Mouse (Mus musculus) heart, postnatal 0 days (tissue): ENCODE measurements around the gene Polr1d. TPM values are rescaled to one million over a fixed set of nuclear protein-coding genes. Genes with fewer than 3 reads are reported as not detected.

Source experiments
- ATAC-seq: fragments of 200-750 bp; cut with Nextera tagmentation; 2 replicates; pipeline ENCODE4 v1.8.0; 2017; ENCODE audit warnings: low read depth, moderate number of reproducible peaks, moderate library complexity; ENCODE audit not compliant: insufficient read depth
- DNase-seq: peaks from one replicate; pipeline ENCODE4 v3.0.0-alpha.2; 2016; ENCODE audit warnings: low spot score
- H3K27ac ChIP-seq: fragments of 300-500 bp; sonication (generic); 2 replicates; pipeline ENCODE4 v1.5.1; 2014; ENCODE audit warnings: low read depth, mild to moderate bottlenecking
- H3K27me3 ChIP-seq: fragments of 300-500 bp; sonication (generic); 2 replicates; pipeline ENCODE4 v1.6.1; 2014; ENCODE audit warnings: low read length, mixed read lengths; ENCODE audit not compliant: control insufficient read depth, insufficient read depth
- H3K36me3 ChIP-seq: fragments of 300-500 bp; sonication (generic); replicated peaks from 2 replicates; pipeline ENCODE4 v1.6.1; 2014; ENCODE audit warnings: low read length, mixed read lengths; ENCODE audit not compliant: control insufficient read depth, insufficient read depth
- H3K4me1 ChIP-seq: fragments of 300-500 bp; sonication (generic); 2 replicates; pipeline ENCODE4 v1.6.1; 2014; ENCODE audit warnings: antibody characterized with exemption; ENCODE audit not compliant: control insufficient read depth, insufficient read depth
- H3K4me2 ChIP-seq: fragments of 300-500 bp; sonication (generic); 2 replicates; pipeline ENCODE4 v1.6.1; 2014; ENCODE audit warnings: low read depth, mild to moderate bottlenecking, low read length, moderate library complexity
- H3K4me3 ChIP-seq: fragments of 300-500 bp; sonication (generic); 2 replicates; pipeline ENCODE4 v1.5.1; 2014; ENCODE audit warnings: low read depth, low read length
- H3K9ac ChIP-seq: fragments of 300-500 bp; sonication (generic); replicated peaks from 2 replicates; pipeline ENCODE4 v1.6.1; 2014; ENCODE audit warnings: low read depth, low read length, mixed read lengths
- H3K9me3 ChIP-seq: fragments of 300-500 bp; sonication (generic); replicated peaks from 2 replicates; pipeline ENCODE4 v1.6.1; 2016; ENCODE audit warnings: low read length; ENCODE audit not compliant: control insufficient read depth
- CTCF ChIP-seq: IDR thresholded peaks from 2 replicates; pipeline ENCODE4 v1.5.1; 2016; ENCODE audit warnings: antibody characterized with exemption, control low read depth, low read depth
- EP300 ChIP-seq: IDR thresholded peaks from 2 replicates; pipeline ENCODE4 v1.6.1; 2016; ENCODE audit warnings: antibody characterized with exemption, low read depth
- WGBS: fragments of 180-500 bp; shearing (Covaris S2); extraction: QIAGEN DNeasy Blood & Tissue Kit; methylation state at CpG from one replicate; pipeline ENCODE4 v1.1.7; 2014; 5-methylcytosine and 5-hydroxymethylcytosine counted together
- polyA plus RNA-seq: library from polyadenylated mRNA; unstranded; fragments of >200 nt; fragmentation: Nextera tagmentation; extraction: Ambion mirVana; gene quantifications from 2 replicates; pipeline ENCODE4 v1.2.1, GENCODE M21; 2015
- total RNA-seq: library from RNA; depleted of rRNA; stranded (reverse); fragments of >200 nt; gene quantifications from 2 replicates; pipeline ENCODE4 v1.2.3, GENCODE M21; 2014; ENCODE audit warnings: low replicate concordance; rRNA removed

The Polr1d gene
- total RNA-seq (53.8 and 56.9 TPM in 2 replicates), polyA plus RNA-seq (85.0 and 89.1 TPM in 2 replicates)

DNA sequence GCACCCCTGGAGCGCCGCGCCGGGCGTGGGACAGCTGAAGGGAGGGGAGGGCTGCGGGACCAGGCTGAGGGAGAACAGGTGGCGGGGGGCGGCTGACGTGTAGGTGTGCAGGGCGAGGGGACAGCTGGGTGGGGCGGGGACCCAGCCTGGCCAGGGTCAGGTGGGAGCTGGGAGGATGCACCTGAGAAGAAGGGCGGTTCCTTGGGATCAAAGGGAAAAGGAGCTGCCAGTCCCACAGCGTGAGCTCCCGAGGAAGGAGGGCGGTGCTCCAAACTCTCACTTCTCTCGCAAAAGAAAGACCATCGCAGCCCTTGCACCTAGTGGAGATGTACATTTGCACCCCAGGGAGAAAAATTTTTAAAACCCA, at the start of gene Polr1d:
Gene Polr1d (plus strand): TSS at position 252 of the 367 bp plus-strand sequence.
- under 1% methylated on average over 14 of the region's 17 CpGs for WGBS

DNA sequence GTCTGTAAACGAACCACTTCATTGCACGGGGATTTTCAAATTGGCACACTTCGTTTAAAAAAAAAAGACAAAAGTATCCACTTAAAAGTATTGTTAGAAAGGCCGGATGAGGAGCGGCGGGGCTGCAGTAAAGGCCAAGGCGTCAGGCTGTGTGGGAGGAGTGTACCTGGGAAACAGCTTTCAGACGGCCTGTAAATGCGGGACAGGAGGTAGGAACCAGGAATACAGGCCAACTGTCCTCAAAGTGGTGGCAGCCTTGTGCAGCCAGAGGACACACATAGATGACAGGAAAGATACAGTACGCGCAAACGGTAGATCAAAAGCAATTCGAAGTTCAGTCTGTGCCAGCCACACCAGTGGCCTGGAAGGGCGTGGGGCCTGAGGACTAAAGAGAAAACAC, 45.6 kb upstream of the Polr1d start:
- no peak overlapping the region for H3K9ac ChIP-seq
- TF ChIP-seq EP300: no peak
- no peak for TF ChIP-seq CTCF
- H3K4me1 ChIP-seq: peaks cover 8% of the 10 kb centered on the region; the same call in 1 of the 2 replicates
- WGBS: 83% methylated on average over 14 of the region's 14 CpGs
- H3K27ac ChIP-seq: no peak overlapping the region
- DNase-seq (no peak), ATAC-seq (no peak)
- H3K4me3 ChIP-seq: no peak overlapping the region
- H3K4me2 ChIP-seq: no peak overlapping the region
- H3K9me3 ChIP-seq: no peaks in the 10 kb centered on the region
- no peaks in the 10 kb centered on the region for H3K27me3 ChIP-seq
- peaks cover 75% of the 10 kb centered on the region for H3K36me3 ChIP-seq

More for the DNA sequence above, at the start of gene Polr1d:
- H3K27me3 ChIP-seq: no peaks in the 10 kb centered on the region
- TF ChIP-seq CTCF: no peak
- TF ChIP-seq EP300: no peak
- H3K36me3 ChIP-seq: peaks cover 14% of the 10 kb centered on the region; the same call in 1 of the 2 replicates
- DNase-seq (no peak), ATAC-seq (no peak)
- peak within 1 kb of the TSS; percentile 98 for H3K27ac ChIP-seq
- no peaks in the 10 kb centered on the region for H3K9me3 ChIP-seq
- H3K4me1 ChIP-seq: peaks cover 30% of the 10 kb centered on the region
- peak within 1 kb of the TSS; percentile 91 for H3K9ac ChIP-seq
- H3K4me2 ChIP-seq: peak within 1 kb of the TSS; percentile 93
- H3K4me3 ChIP-seq: peak within 1 kb of the TSS; percentile 93

DNA sequence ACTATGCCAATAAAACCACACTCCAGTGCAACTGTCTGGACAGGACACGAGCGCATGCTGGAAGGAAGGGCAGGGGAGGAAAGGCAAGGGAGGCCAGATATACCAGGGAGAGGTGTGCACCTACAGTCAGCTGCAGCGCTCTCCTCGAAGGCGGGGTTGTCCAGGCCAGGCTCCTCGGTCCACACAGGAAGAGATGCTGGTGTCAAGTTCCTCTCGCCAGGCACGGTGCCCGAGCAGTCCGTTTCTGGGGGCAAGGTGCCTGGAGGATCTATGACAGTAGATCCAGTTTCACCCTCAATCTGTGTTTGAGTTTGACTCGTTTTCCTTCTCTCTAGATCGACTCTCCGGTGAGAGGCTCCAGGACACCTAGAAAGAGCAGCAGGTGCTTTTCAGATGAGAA, 43.7 kb upstream of the Polr1d start:
- H3K27me3 ChIP-seq: no peaks in the 10 kb centered on the region
- no peak overlapping the region for H3K9ac ChIP-seq
- no peak for ATAC-seq
- no peak for TF ChIP-seq CTCF
- no peak for TF ChIP-seq EP300
- H3K4me1 ChIP-seq: peaks cover 27% of the 10 kb centered on the region
- H3K27ac ChIP-seq: no peak overlapping the region
- peaks cover 56% of the 10 kb centered on the region for H3K36me3 ChIP-seq
- H3K9me3 ChIP-seq: no peaks in the 10 kb centered on the region
- no peak overlapping the region for H3K4me2 ChIP-seq
- no peak for DNase-seq
- 78% methylated on average over 13 of the region's 13 CpGs for WGBS
- no peak overlapping the region for H3K4me3 ChIP-seq

DNA sequence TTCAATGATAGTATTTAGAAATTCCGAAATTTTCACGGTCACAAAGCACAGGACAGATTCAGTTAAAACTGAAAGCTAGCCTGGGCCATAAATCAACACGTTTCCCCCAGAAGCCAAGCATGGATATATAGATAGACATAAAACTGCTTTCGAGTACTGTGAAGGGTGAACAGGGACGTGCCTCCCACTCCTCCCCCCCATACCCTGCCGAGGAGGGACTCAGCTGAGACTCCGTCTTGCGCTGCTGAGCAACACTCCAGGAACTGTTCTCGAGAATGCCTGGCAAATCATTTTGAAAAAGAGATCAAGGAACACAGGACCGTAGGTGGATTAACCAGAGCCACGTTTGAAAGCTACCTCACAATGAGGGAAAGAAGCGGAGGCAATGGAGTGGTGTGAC, 42.6 kb upstream of the Polr1d start:
- no peak overlapping the region for H3K9ac ChIP-seq
- no peak for ATAC-seq
- 87% methylated on average over 12 of the region's 12 CpGs for WGBS
- H3K4me1 ChIP-seq: peaks cover 30% of the 10 kb centered on the region
- no peak for DNase-seq
- H3K27me3 ChIP-seq: no peaks in the 10 kb centered on the region
- H3K27ac ChIP-seq: no peak overlapping the region
- TF ChIP-seq EP300: no peak
- TF ChIP-seq CTCF: no peak
- H3K4me3 ChIP-seq: no peak overlapping the region
- no peak overlapping the region for H3K4me2 ChIP-seq
- H3K36me3 ChIP-seq: peaks cover 48% of the 10 kb centered on the region
- no peaks in the 10 kb centered on the region for H3K9me3 ChIP-seq

DNA sequence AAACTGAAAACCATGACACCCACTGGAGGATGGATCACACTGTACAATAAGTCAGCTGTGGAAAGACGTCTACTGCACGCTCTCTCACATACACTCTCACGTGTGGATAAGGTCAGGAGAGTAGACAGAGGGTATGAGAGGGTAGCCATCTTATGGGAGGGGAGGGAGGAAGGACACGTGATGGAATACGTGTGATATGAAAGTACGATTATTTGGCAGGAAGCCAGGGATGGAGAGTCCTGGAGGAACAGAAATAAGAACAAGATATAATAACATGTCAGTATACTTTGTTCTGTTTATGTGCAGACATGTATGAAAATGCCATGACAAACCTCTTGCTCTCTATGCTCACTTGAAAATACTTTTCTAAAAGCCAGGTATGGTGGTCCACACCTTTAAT, 41.5 kb upstream of the Polr1d start:
- 41% methylated on average over 6 of the region's 6 CpGs for WGBS
- DNase-seq (no peak), ATAC-seq (no peak)
- H3K9me3 ChIP-seq: no peaks in the 10 kb centered on the region
- H3K4me3 ChIP-seq: no peak overlapping the region
- no peaks in the 10 kb centered on the region for H3K27me3 ChIP-seq
- no peak overlapping the region for H3K4me2 ChIP-seq
- no peak for TF ChIP-seq EP300
- no peak for TF ChIP-seq CTCF
- H3K27ac ChIP-seq: peak overlapping the region; percentile 57
- H3K9ac ChIP-seq: no peak overlapping the region
- peaks cover 30% of the 10 kb centered on the region for H3K4me1 ChIP-seq
- peaks cover 50% of the 10 kb centered on the region for H3K36me3 ChIP-seq

DNA sequence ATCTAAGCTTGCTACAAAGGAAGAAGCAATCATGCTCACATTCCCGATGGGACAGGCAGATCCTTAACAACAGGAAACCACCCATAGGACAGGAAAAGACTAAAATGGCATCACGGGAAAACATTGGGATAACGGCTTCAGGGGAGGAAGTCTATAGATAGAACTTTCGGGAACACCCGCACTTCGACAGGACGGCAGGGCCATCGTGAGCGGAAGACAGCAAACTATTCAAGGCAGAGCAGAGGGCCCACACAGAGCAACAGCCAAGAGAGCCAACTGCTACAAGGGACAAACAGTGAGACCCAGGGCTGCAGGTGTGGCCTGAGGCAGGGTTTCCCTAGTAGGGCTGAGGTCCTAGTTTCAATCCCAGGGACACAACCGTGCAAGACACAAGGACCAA, 40.8 kb upstream of the Polr1d start:
- Histone ChIP-seq H3K27ac (peak overlapping the region; percentile 79), H3K9ac (no peak overlapping the region), H3K9me3 (no peaks in the 10 kb centered on the region), H3K27me3 (no peaks in the 10 kb centered on the region), H3K4me2 (peak overlapping the region; percentile 6; the same call in 1 of the 2 replicates), H3K36me3 (peaks cover 50% of the 10 kb centered on the region), H3K4me1 (peaks cover 30% of the 10 kb centered on the region), H3K4me3 (no peak overlapping the region)
- TF ChIP-seq EP300 (peak; percentile 87), CTCF (no peak)
- 41% methylated on average over 10 of the region's 10 CpGs for WGBS
- ATAC-seq: peak; percentile 48
- DNase-seq: no peak
